Mouse (Mus musculus) lung, postnatal 0 days (tissue): ENCODE measurements at regions not wholly inside any gene's neighbourhood (a gene's known extent, or its start where the extent isn't known, plus 50 kb on each side); places are given as distances from the start of the nearest gene placed in this dataset.

ENCODE experiments used
- CTCF ChIP-seq: IDR thresholded peaks from 2 replicates; pipeline ENCODE4 v1.5.1; 2016; ENCODE audit warnings: antibody characterized with exemption, mild to moderate bottlenecking
- EP300 ChIP-seq: IDR thresholded peaks from 2 replicates; pipeline ENCODE4 v1.6.1; 2016; ENCODE audit warnings: antibody characterized with exemption, mild to moderate bottlenecking, control low read depth

DNA sequence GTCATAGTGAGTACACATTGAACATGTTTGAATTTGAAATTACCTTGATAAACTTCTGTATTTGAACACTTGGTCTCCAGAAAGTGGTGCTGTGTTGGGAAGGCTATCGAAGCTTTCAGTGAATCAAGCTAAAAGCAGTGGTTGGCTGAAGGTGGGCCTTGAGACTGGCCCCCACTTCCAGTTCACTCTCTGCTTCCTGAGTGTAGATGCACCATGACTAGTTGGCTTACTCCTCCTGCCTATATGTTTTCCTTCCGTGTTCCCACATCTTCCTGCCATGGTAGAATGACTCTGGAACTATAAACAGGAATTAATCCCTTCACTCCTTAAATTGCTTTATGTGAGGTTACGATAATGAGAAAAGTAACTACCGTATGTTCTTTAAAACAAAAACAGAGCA, 522.4 kb upstream of the Frg1 start:
- TF ChIP-seq EP300, result no peak
- no peak for TF ChIP-seq CTCF
